Mouse (Mus musculus) MN1 (cell line): ENCODE data around the gene Zbtb5.
"Not testable (repeated sequence)": the region's sequence is repeated elsewhere in the genome, so short reads cannot be mapped to it uniquely, and the experiment has no call there.

Source experiments
- DNase-seq: peaks from one replicate; pipeline ENCODE4 v3.0.0-alpha.2; 2016; ENCODE audit warnings: low spot score

Zbtb5 gene

DNA sequence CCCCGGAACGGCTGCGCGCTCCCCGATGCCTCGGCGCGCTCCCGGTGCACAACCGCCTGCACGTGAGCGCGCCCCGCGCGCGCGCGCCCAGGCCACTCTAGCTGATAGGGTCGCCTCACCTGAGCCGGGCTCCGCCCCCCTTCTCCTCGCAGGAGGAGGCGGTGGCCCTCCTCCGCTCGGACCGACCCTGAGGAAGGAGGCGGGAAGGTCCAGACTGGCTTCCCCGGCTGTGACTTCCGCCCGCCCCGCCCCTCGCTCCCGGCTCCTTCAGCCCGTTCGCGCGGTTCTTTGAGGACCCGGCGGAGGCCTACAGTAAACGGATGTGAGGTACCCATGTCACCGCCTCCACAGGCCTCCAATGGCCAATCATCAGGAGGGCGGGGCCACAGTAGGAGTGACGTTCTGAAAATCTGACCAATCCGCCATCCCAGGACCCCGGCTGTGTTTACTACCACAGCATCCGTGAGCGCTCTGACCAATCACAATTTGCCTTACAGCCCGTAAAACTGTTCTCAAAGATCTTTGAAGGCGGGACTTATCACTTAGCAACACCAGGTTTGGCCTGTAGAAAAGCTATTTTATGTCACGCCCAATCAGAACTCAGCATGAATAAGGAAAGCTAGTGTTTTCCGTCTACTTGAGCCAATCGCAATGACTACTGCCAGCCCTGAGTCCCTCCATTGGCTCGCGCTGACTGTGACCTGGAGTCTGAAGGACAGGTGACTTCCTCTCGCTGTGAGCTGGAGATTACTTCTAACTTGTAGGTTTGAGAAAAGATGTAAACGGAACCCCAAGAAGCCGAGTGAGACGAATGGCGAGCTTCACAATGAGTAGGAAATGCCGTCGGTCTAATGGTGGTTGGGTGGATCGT lies at the start of gene Zbtb5:
Zbtb5 (minus strand) TSS at position 308 of the 871 bp plus-strand sequence.
- DNase-seq: peak; percentile 99

DNA sequence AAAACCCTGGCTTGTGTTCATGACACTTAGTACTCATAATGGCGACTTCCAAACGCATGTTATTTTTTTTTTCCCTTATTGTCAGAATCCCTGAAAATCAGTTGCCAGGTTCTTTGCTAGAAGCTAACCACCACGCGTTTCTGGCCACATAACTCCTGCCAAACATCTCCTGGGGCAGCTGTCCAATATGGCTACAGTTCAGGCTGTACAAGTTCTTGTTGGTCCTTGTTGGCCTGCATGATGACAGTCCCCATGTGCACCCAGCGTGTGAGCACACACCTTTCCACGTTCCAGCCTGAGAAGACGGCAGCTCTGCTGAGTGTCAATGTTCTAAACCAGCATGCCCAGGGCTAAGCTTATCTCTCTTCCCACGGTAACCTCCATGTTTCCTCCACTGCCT lies 43.2 kb upstream of the Zbtb5 start:
- no peak for DNase-seq

DNA sequence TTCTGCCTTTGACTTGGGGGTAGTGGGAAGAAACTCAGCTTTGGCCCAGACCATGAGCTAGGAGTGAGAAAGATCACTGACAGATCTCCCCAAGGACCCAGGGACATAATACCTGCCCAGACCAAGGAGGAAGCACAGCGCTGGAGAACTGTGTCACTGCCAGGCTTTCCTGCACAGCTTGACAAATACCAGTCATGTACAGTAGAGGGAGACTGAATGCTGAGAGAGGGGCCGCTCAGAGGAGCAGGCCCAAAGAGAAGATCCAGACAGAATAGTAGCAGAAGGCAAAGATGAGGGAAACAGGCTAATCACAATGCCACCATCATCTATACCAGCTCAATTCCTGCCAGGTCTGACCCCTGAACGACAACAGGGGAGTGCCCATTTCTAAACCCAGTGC lies 42.6 kb upstream of the Zbtb5 start:
- DNase-seq: peak; percentile 13

DNA sequence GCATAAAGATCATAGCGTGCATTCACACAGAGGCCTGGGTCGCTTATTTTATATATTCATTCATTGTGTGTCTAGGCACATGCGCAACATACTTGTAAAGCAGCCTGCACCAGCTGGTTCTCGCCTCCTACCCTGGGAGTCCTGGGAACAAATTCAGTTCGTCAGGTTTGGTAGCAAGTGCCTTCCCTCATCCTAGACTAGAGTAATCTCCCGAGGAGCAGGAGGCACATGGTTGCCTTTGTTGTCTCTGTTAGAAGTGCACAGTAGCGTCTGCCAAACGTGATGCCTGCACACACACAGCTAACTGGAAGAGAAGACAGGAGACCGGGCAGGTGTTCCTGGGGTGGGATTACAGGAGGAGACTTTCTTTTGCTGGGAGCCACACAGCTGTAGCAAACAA lies 35.7 kb upstream of the Zbtb5 start:
- DNase-seq: no peak

DNA sequence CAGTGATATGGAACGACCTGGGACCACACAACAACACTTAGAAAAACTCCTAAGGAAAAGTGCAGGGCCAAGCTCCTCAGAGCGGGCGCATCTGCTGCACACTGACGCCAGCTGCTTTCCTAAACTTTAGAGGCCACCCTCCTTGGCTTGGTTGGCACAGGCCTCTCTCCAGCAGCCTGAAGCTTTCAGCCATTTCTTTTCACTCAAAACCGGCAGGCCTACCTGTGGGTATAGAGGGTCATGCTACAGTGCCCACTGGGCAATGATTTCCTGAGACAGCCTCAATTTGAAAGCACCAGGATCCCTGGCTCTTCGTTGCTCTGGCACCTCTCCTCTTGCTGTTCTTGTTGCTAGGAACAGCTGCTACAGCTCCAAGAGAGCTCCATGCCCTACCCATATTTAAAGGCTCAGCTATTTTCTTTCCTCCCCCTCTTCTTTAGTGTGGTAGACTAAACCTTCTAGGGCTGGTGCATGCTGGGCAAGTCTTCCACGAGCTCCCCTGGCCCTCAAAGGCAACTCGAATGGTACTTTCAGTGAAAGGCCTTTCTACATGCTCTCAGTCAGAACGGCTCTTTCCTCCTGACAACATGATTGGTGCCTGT lies 35.2 kb upstream of the Zbtb5 start:
- DNase-seq: no peak

- DNase-seq: no peak
Measured at GRCm38 (mm10) chr4:45046679-45047078, 34.5 kb upstream of the Zbtb5 start.

GRCm38 (mm10) chr4:45040795-45041194 lies 28.6 kb upstream of the Zbtb5 start:
- DNase-seq: no peak

DNA sequence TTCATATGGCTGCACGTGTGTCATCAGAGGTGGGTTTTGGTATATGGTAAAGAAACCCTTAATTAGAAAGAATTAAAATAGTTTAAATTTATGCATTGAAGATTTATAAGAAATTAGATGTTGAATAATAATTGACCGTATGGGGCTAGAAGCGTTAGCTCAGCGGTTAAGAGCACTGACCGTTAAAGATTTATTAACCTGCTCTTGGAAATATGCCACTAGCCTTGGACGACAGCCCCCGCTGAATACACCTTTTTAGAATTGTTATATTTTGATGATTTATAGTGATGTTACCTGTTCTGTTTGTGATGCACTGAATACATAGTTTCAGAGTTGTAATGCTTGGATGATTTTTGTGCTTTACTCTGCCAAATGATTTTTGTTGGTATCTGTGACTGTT lies 27.3 kb upstream of the Zbtb5 start:
- not testable (repeated sequence) for DNase-seq

DNA sequence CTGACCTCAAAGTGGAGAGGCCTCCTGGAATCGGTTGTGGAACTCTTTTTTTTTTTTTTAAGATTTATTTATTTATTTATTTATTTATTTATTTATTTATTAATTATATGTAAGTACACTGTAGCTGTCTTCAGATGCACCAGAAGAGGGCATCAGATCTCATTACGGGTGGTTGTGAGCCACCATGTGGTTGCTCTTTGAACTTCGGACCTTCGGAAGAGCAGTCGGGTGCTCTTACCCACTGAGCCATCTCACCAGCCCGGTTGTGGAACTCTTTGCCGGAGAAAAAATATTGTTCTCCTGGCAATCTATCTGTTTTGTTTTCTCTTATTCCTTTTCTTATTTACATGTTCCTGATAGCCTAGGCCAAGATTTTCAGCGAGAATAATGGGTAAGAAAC lies 26.7 kb upstream of the Zbtb5 start:
- peak; percentile 26 for DNase-seq

DNA sequence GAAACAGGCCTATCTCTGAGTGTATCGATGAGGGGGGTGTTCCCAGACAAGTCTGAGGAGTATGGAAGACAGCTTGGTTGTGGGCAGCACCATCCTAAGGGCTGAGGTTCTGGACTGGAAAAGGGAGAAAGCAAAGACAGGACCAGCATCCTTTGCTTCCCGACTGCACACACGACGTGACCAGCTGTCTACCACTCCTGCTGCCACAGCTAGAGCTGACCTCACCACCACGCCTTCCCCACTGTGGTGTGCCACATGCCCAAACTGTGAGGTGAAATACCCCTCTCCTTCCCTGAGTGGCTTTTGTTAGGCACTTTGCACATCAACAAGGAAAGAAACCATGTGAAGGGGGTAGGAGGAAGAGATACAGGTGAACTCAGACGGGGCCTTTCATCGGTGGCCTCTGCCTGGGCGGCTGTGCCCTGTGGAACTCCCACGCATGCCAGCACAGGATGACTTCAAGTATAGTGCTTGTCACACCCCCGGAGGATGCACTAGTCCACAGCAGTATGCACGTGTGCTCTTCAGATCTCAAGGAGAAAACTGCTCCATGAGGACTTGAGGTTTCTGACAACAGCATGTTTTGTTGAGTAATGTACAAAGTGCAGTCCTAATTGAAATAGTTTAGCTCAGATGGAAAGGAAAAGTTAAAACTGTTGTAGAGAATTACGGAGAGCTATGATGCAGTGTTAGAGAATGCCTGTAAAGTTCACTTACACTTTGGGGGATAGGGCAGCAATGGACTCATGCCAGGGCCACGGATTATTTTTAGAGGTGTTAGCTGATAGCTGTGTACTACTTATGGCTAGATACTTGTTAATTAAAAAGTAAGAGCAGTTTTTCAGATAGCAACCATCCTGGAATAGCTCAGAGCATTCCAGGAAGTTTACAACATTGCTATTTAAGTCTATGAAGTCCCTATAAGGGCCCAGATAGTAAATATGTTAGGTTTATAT lies 25.5 kb upstream of the Zbtb5 start:
- no peak for DNase-seq

GRCm38 (mm10) chr4:45036571-45036970 lies 24.4 kb upstream of the Zbtb5 start:
- DNase-seq: no peak

GRCm38 (mm10) chr4:45036048-45036447 lies 23.8 kb upstream of the Zbtb5 start:
- DNase-seq: no peak

DNA sequence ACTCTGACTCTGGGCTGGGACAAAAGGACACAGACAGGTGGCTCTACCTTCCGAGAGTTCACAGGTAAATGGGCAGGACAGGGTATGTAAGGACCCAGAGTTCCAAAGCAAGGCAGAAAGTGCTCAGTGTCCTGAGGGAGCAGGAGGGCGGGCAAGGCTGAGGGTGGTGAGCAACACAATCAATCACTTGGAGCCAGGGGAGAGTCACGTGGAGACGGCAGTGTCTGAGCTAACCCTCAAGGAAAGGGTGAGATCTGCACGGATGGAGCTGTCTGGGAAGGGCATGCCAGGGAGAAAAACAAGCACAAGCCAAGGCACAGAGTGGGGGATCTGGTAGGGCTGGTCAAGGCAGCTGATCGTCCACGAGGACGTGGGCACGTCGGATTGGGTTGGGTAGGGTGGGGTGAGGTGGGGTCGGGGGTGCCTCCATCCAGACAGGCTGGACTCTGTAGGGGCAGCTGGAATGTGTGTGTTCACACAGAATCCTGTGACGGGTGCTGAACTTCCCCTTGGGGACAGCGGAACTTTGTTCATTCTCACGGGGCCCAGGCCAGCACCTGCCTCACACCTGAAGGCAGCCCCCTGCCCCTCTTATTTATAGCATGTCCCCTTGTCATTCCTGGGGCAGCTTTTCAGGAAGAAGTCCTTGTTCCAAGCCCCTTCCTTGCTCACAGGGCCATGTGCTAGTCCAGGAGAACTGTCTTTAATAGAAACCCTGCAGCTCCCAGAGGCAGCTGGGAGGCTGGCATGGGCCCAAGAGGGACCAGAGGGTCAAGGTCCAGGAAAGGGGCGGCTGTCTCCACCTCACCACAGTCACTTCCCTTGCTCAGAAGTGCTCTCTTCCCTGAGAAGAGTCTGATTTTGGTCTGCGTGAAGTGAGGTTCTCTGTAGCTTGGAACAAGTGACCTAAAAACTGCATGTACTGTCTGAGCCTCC lies 22.7 kb upstream of the Zbtb5 start:
- DNase-seq: no peak

DNA sequence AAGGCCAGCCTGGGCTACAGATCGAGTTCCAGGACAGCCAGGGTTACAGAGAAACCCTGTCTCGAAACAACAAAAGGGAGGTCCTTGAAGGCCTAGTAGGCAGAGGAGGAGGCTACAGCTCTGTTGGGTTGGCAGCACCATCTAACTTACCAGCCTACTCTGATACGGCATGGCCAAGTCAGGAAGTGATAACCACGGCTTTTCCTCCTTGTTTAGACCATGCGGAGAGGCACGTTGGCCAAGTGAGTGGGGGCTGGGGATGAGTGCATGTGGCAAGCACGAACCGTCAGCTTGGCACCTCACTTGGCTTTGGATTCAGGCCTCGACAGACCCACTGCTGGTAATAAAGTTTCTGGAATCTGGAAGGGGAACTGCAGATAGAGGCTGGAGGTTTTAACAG lies 20.4 kb upstream of the Zbtb5 start:
- DNase-seq: no peak

DNA sequence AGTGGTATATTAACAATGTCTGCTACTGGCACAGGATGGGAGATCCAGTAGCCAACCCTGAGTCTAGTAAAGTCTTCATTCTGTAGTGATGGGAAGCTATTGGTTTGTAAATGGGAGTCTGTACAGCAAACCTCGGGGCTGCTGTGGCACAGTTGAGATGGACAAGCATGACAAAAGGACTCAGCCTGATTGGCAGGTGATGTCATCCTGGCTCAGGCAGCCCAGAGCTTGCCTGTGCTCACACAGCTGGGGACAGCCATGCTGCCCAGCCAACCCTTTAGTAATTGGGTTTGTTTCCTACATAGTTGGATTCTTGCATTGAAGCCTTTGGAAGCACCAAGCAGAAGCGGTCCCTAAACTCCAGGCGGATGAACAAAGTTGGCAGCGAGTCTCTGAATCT lies 14.2 kb upstream of the Zbtb5 start:
- DNase-seq: no peak

GRCm38 (mm10) chr4:45019009-45019408 lies 6.8 kb upstream of the Zbtb5 start:
- DNase-seq: peak; percentile 21

- peak; percentile 95 for DNase-seq
Measured at GRCm38 (mm10) chr4:45018452-45018980, 6.3 kb upstream of the Zbtb5 start, which contains the start of gene Polr1e. TSS of gene Polr1e (plus strand) at chr4:45018583.

DNA sequence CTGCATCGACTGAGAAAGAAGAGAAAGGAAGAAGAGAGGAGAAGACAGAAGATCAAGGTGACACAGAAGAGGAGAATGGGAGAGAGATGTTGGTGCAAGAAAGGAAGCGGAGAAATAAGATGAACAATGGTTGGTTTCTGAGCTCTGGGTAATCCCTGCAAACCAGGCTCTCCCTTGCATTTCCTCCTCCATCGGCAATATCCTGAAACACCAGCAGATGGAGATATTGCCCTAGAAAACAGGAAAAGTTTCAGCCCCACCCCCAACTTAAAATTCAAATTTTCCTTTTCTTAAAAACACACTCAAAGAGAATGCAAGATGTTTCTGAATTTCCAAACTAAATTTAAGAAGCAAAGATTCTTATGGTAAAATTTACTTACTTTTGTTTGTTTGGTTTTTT lies 3.4 kb upstream of the Zbtb5 start:
- peak; percentile 63 for DNase-seq

GRCm38 (mm10) chr4:45013537-45013936 lies 1.3 kb upstream of the Zbtb5 start:
- DNase-seq: peak; percentile 33

- peak; percentile 54 for DNase-seq
Measured at GRCm38 (mm10) chr4:45013031-45013431, 819 bp upstream of the Zbtb5 start.

DNA sequence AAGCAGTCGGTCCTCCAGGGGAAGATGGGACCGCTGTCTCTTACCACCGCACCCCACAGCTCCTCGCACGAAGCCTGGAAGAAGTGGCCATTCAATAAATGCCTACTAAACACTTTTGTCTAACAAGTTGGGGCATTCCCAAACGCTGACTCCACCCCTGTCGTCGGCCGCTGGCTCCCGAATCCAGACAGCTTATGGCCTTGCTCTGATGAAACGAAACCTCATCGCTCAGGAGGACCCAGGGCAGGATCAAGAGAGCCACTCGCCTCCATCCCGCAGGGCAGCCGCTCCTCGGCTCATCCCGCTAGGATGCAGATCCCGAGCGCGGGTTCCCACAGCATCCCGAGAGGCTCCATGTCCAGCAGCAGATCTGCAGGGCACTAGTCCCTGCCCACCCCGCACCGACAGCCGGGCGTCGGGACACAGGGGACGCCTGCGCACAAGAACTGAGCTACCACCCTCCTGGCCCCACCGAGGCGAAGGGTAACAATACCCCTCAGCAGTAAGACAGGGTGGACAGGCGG lies 569 bp downstream of the Zbtb5 start:
- DNase-seq: peak; percentile 72
